Mouse (Mus musculus) left cerebral cortex, postnatal 25 days (tissue): ENCODE measurements around the gene Angptl8. TPM values are rescaled to one million over a fixed set of nuclear protein-coding genes. Genes with fewer than 3 reads are reported as not detected.
"Not testable (repeated sequence)": the region's sequence is repeated elsewhere in the genome, so short reads cannot be mapped to it uniquely, and the experiment has no call there.

Experiments used
- DNase-seq, 2 experiments: peaks; one replicate each; pipeline ENCODE4 v3.0.0; 2022; ENCODE audit warnings: low spot score in 2 of 2, mixed read lengths in 1 of 2
- intact Hi-C: fragments of 180-260 bp; cut with DNase I; formaldehyde crosslinking; loops from one replicate; pipeline ENCODE4 v1.15.1; 2025
- total RNA-seq, 2 experiments: library from RNA; stranded (reverse); gene quantifications; 2 replicates each; pipeline ENCODE4 v1.2.3; 2021

Angptl8 gene
- not detected for total RNA-seq

GRCm38 (mm10) chr9:21835258-21835912 is at the start of gene Angptl8:
Gene Angptl8 (plus strand): TSS chr9:21835510.
- no peak for DNase-seq
- intact Hi-C loops, result no loop called here

- intact Hi-C loops, DNase-seq: not testable (repeated sequence)
Observed at GRCm38 (mm10) chr9:21786309-21786708, 49.0 kb upstream of the Angptl8 start.

- DNase-seq, result peak; percentile 50 to 55
- intact Hi-C loops, result no loop called here
Observed at GRCm38 (mm10) chr9:21786906-21787305, 48.4 kb upstream of the Angptl8 start.

- no peak for DNase-seq
- intact Hi-C loops, result no loop called here
Observed at GRCm38 (mm10) chr9:21787654-21788053, 47.7 kb upstream of the Angptl8 start.

GRCm38 (mm10) chr9:21788234-21788633 is 47.1 kb upstream of the Angptl8 start:
- intact Hi-C loops, result no loop called here
- no peak for DNase-seq

- intact Hi-C loops, result no loop called here
- no peak for DNase-seq
Observed at GRCm38 (mm10) chr9:21791861-21792260, 43.4 kb upstream of the Angptl8 start.

- intact Hi-C loops, result no loop called here
- peak; percentile 45 to 76 for DNase-seq
Observed at GRCm38 (mm10) chr9:21792644-21793043, 42.7 kb upstream of the Angptl8 start.

- DNase-seq, intact Hi-C loops: not testable (repeated sequence)
Observed at GRCm38 (mm10) chr9:21793507-21793906, 41.8 kb upstream of the Angptl8 start.

- intact Hi-C loops, result no loop called here
- DNase-seq, result no peak
Observed at GRCm38 (mm10) chr9:21794344-21794834, 40.9 kb upstream of the Angptl8 start.

- no peak for DNase-seq
- intact Hi-C loops, result no loop called here
Observed at GRCm38 (mm10) chr9:21794925-21795324, 40.4 kb upstream of the Angptl8 start.

GRCm38 (mm10) chr9:21795579-21795978 is 39.7 kb upstream of the Angptl8 start:
- DNase-seq, result no peak
- intact Hi-C loops, result no loop called here

GRCm38 (mm10) chr9:21796259-21796658 is 39.1 kb upstream of the Angptl8 start:
- DNase-seq, result no peak
- intact Hi-C loops, result no loop called here

GRCm38 (mm10) chr9:21796919-21797318 is 38.4 kb upstream of the Angptl8 start:
- intact Hi-C loops, result no loop called here
- DNase-seq, result no peak

GRCm38 (mm10) chr9:21797921-21798344 is 37.4 kb upstream of the Angptl8 start:
- DNase-seq, result no peak
- intact Hi-C loops, result no loop called here

GRCm38 (mm10) chr9:21798345-21799009 is 36.8 kb upstream of the Angptl8 start, which contains the start of gene Kank2:
Gene Kank2 (minus strand): TSS chr9:21798744.
- intact Hi-C loops, result no loop called here
- peak; percentile 54 to 59 for DNase-seq

- no peak for DNase-seq
- intact Hi-C loops, result no loop called here
Observed at GRCm38 (mm10) chr9:21799010-21799350, 36.3 kb upstream of the Angptl8 start.

- no peak for DNase-seq
- intact Hi-C loops, result loop anchor here (5.0 kb wide), 1 partner anchor 114 kb away; no protein-coding TSS in a partner anchor
Observed at GRCm38 (mm10) chr9:21801121-21801520, 34.2 kb upstream of the Angptl8 start.

- intact Hi-C loops, result loop anchor here (5.0 kb wide), 1 partner anchor 114 kb away; no protein-coding TSS in a partner anchor
- no peak for DNase-seq
Observed at GRCm38 (mm10) chr9:21801591-21801990, 33.7 kb upstream of the Angptl8 start.

GRCm38 (mm10) chr9:21803986-21804644 is 31.2 kb upstream of the Angptl8 start:
- peak; percentile 82 to 94 for DNase-seq
- intact Hi-C loops, result loop anchor here (2.0 to 5.0 kb wide), 2 partner anchors 117 to 201 kb away; no protein-coding TSS in a partner anchor

GRCm38 (mm10) chr9:21806363-21806762 is 28.9 kb upstream of the Angptl8 start:
- no peak for DNase-seq
- intact Hi-C loops, result no loop called here
